Mouse (Mus musculus): ENCODE data around the gene Trpt1.
A peak's percentile ranks its signal among the peaks of the same experiment; 100 is the strongest.

The Trpt1 gene

GRCm38 (mm10) chr19:6992011-6992858, 3.7 kb upstream of the Trpt1 start, which contains the start of gene Dnajc4:
Gene Dnajc4 (minus strand): TSS chr19:6992572.
- DNase-seq (ENCODE audit: low read depth, low spot score): peak; percentile 99

- DNase-seq (ENCODE audit: low read depth, low spot score): no peak
Observed at GRCm38 (mm10) chr19:6993011-6993770, 2.7 kb upstream of the Trpt1 start.

GRCm38 (mm10) chr19:6994002-6994401, 1.9 kb upstream of the Trpt1 start:
- no peak for DNase-seq (ENCODE audit: low read depth, low spot score)

GRCm38 (mm10) chr19:6994489-6994888, 1.4 kb upstream of the Trpt1 start:
- DNase-seq (ENCODE audit: low read depth, low spot score): no peak

- peak; percentile 33 for DNase-seq (ENCODE audit: low read depth, low spot score)
Observed at GRCm38 (mm10) chr19:6995255-6995991, 508 bp upstream of the Trpt1 start.

GRCm38 (mm10) chr19:6997721-6998290, 1.9 kb downstream of the Trpt1 start:
- no peak for DNase-seq (ENCODE audit: low read depth, low spot score)

DNA sequence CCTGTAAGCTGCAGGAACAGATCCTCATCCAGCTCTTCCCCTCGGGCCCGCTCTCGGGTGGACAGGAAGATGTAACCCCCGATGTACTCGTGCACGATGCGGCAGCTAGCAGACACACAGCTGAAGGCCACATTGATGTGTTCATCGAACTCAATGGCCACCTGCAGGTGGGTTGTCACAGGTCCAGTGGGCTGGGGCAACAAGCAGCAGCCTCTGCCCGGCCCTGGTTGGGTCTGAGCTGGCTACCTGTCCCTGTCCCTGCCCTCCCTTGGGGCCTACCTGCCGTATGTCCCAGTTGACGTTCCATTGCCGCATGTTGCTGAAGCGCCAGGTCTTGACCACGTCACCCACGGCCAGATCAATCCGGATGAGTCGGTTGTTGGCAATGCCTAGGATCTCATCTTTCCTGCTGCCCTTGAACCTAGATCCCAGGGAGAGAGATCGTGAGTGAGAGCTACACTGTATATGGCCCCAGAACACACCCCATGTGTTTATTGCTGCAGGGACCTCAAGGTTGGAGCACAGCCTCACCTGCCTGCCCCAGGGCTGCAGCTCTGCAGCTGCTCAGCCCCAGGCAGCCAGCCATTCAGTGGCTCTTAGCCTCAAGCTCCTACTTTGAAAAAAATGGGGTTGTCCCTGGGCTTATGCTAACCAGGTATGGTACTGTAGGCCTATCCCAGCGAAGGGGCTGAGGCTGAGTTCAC, 3.6 kb downstream of the Trpt1 start:
- no peak for DNase-seq (ENCODE audit: low read depth, low spot score)

GRCm38 (mm10) chr19:7006892-7007593, 11.1 kb downstream of the Trpt1 start:
- no peak for DNase-seq (ENCODE audit: low read depth, low spot score)

- DNase-seq (ENCODE audit: low read depth, low spot score): no peak
Observed at GRCm38 (mm10) chr19:7012426-7012825, 16.5 kb downstream of the Trpt1 start.

GRCm38 (mm10) chr19:7013984-7014383, 18.1 kb downstream of the Trpt1 start:
- no peak for DNase-seq (ENCODE audit: low read depth, low spot score)

- no peak for DNase-seq (ENCODE audit: low read depth, low spot score)
Observed at GRCm38 (mm10) chr19:7014481-7015135, 18.7 kb downstream of the Trpt1 start.

GRCm38 (mm10) chr19:7017541-7018457, 21.9 kb downstream of the Trpt1 start:
- no peak for DNase-seq (ENCODE audit: low read depth, low spot score)

DNA sequence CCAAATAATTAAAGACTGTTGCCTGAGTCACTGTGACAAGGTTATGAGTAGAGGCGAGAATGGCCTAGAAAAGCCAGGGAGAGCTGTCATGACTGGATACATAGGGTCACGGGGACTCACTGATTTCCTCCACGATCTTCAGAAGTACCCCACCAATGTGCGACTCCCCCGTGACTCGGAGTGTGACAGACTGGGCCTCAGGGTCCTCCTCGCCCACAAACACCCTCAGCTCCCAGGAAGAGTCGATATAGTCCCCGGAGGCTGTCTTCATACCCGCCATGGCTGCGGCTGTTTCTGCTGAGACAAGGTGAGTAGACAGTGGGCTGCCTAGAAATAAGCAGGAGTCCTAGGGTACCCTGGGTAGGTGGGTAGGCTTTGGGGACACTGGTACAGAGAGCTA, 22.6 kb downstream of the Trpt1 start:
- DNase-seq (ENCODE audit: low read depth, low spot score): no peak

GRCm38 (mm10) chr19:7019191-7019590, 23.3 kb downstream of the Trpt1 start, which contains the start of gene Fermt3:
Gene Fermt3 (minus strand): TSS chr19:7019469.
- DNase-seq (ENCODE audit: low read depth, low spot score): no peak

DNA sequence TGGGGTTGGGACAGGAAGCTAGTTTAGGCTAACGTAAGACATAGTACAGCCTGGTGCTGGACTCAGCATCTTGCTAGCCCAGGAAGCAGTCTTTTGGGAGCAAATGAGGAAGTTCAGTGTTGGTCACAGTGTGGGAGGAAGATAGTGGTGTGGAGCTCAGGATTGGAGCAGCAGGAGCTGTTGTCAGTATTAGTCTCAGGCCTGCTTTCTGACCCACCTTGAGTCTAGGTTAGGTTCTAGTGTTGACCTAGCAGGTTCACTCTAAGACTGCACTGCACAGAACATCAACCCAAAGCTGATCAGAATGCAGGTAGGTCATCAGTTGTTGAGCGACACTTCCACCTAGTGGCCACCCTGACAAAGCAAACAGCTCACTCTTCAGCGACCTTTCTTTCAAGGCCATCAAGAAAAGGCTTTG, 24.3 kb downstream of the Trpt1 start:
- DNase-seq (ENCODE audit: low read depth, low spot score): peak; percentile 71

DNA sequence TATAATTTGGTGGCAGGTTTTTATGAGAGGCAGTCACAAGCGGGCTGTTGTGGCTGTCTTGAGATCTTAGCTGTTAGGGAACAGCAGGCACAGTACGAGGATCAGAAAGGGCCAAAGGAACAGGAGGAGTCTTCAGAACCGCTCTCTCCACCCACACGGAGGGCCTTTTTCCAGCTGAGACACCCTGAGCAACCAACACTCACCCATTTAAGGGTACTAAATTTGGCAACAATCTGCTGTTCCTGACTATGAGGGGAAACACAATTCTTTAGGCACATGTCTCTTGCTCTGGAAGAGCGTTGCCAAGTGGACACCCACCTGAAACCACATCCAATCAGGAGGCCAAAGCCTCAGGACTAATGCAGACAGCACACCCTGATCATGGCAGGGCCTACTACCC, 33.6 kb downstream of the Trpt1 start:
- DNase-seq (ENCODE audit: low read depth, low spot score): no peak

DNA sequence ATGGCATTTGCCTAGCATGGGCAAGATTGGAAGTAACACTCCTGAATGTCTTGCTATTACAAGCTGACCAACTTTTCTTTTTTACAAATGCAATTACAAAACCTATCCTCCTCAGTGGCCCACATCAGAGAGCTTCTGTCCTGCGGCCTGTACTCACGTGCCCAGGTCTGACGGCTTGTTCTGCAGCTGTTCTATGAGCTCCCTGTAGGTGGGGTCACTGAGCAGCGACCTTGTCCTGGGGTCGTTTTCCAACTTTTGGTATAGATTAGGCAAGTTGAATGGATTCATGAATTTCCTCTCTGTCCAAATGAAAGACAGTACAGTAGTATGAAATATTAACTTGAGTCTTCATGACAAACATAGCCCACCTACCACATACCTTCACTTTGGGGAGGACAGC, 38.1 kb downstream of the Trpt1 start:
- DNase-seq (ENCODE audit: low read depth, low spot score): no peak

DNA sequence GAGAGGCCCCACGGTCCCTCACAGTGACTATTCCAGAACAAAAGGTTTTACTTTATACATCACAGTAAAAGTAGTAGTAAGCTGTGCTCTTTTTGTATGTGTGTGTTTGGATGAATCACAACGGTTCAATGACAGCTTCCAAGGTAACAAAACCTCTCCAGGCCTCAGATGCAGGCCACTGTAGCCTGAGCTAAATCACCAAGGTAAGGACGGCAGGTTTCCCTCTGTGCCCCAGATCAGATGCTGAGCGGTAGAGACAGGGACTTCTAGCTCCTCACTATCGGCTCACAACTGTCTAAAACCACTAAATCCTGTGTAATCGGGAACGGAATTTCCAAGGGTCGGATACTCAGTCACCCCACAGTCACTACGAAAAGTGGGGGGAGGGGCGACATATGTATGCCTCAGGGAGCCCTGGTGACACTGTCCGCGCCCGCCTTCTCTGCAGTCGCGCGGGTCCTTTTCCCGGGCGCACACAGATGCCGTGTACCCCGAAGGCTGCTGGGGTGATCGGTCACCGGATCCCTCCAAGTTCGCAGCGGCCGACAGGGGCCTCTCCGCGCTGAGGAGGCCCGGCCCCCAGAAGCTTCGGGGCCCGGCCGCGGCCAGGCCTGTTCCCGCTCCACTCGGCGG, 43.3 kb downstream of the Trpt1 start:
- DNase-seq (ENCODE audit: low read depth, low spot score): peak; percentile 62
